Mouse (Mus musculus) cerebral cortex, adult 2 months (tissue): Measurements from ENCODE around the gene Thap3.

Source experiments
- WGBS: fragments of 180-500 bp; shearing (Covaris S2); methylation state at CpG from one replicate; pipeline ENCODE4 v1.1.7; 2018; 5-methylcytosine and 5-hydroxymethylcytosine counted together

Thap3 gene

DNA sequence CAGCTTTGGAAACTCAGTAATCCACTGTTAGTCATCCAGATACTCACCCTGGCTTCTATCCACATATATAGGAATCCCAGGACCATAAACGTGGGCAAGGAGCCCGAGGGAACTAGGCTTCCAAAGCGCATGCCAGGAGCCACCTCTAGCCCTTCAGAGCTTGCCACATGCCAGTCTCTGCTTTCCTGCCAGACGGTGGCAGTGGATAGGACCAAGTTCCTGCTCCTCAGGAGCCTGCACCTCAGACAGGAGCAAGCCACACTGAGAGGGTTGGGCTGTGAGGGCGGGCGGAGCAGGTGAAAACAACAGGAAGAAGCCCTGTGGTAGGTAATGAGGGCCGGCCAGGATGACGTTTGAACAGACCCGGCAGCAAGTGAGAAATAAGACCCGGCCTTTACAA lies 2.9 kb downstream of the Thap3 start:
- 32% methylated on average over 10 of the region's 10 CpGs for WGBS

- whole genome bisulfite sequencing, result 53% methylated on average over 8 of the region's 9 CpGs
Measured at GRCm38 (mm10) chr4:151983560-151983959, 5.2 kb downstream of the Thap3 start.

DNA sequence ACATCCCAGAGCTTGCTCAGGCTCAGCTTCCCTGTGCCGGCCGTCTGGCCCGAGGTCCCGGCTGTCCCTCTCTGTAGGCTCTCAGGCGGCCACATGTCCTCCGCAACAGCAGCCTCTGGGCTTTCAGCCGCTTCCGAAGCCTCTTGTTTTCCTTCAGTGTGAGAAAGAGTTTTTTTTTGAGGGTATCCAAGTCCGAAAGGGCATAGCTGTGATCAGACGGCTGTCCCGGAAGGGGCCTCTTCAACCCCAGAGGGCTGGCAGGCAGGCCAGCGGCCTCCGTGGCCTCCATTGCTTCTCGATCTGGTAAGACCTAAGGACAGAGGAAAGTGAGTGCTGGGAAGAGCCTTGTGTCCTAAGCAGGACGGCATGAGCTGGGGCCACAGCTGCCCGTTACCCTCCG lies 5.8 kb downstream of the Thap3 start:
- 72% methylated on average over 17 of the region's 17 CpGs for WGBS

- 11% methylated on average over 5 of the region's 5 CpGs for WGBS
Measured at GRCm38 (mm10) chr4:151981363-151981762, 7.4 kb downstream of the Thap3 start.

- 54% methylated on average over 8 of the region's 8 CpGs for WGBS
Measured at GRCm38 (mm10) chr4:151980699-151981098, 8.1 kb downstream of the Thap3 start.

GRCm38 (mm10) chr4:151977748-151978147 lies 11.0 kb downstream of the Thap3 start:
- 28% methylated on average over 10 of the region's 10 CpGs for WGBS

DNA sequence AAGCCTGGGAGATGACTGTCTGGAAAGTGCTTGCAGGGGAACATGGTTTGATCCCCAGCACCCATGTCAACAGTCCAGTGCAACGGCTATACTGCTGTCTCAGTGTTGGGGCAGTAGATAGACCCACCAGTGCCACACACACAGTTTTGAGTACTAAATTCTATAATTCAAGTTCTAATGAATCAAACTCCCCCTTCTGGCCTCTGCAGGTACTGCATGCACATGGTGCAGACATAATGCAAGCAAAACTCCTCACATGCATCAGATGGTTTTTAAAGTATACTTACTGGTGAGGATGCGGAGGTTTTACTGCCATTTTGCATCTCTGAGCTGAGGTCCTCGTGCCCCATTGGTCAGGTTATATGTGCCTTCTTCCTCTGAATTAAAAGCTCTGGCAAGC lies 13.4 kb downstream of the Thap3 start:
- WGBS, result 97% methylated on average over 3 of the region's 3 CpGs

GRCm38 (mm10) chr4:151972221-151972967 lies 16.4 kb downstream of the Thap3 start:
- 53% methylated on average over 10 of the region's 10 CpGs for WGBS

DNA sequence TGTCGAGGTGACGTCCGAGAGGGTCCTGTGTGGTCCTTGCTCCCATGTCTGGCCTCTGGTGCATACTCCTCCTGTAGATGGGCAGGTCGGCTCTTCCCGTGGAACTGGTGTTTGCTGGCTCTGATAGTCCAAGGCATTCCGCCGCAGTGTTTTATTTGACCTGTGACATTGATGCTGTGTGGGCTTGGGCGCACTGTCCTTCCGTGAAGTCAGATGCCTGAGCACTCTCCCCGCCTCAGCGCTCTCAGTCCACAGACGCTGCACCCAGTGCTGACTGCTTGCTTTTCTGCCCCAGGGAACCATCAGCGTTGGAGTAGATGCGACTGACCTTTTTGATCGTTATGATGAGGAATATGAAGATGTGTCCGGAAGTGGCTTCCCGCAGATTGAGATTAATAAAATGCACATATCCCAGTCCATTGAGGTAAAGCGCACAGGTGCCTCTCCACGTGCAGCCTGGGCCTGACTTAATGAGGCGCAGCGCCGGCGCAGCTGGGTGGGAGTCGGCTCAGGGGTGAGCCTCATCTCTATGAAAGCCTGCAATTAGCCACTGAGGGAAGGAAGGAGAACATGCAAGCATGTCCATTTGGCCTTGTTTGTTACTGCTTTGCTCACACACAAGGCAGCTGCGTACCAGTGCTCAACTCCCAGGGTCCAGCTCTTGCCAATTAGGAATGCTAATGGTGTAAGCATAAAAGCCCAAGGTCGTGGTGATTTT lies 20.4 kb downstream of the Thap3 start:
- WGBS, result 91% methylated on average over 26 of the region's 26 CpGs

DNA sequence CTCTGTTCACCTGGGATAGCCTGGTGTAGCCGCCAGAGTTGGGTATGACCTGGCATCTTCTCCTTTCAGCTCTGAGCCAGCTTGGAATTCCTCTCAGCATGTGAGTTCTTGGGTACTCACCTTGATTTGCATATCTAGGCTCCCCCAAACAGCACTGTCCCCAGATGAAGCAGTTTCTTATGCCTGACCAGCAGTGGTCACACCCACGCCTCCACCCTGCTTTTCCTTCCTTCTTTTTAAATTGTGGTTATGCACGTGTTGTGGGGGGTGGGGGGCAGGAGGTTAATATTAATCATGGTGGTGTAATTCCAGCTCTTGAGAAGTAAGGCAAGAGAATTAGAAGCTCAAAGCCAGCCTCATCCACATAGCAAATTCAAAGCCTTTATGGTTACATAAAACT lies 26.0 kb downstream of the Thap3 start:
- WGBS, result 79% methylated on average over 3 of the region's 3 CpGs

GRCm38 (mm10) chr4:151960513-151960854 lies 28.3 kb downstream of the Thap3 start:
- WGBS, result 85% methylated on average over 3 of the region's 3 CpGs

DNA sequence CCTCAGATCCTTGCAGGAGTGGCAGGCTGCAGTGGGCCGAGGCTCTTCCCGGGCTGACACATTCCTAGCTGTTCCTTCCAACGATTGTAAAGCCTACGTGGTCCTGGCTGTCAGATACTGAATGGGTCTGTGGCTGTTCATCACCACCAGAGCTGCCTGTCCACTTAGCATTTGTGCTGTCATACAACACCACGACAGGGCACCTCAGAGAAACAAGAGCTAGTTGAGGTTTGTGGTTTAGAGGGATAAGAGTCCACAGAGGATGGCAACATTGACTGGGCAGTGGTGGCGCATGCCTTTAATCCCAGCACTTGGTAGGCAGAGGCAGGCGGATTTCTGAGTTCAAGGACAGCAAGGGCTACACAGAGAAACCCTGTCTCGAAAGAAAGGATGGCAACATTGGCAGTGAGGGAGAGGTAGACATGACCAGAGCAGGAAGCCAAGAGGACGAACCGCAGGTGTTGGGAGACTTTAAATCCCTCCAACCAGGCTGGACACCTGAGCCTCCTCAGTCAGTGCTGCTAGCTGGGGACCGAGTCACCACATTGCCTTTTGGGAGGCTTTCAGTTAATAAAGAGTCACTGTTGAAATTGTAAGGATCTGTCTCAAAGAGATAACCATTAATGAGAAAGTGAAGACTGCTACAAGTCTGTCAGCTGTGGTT lies 28.8 kb downstream of the Thap3 start:
- 98% methylated on average over 11 of the region's 11 CpGs for WGBS

DNA sequence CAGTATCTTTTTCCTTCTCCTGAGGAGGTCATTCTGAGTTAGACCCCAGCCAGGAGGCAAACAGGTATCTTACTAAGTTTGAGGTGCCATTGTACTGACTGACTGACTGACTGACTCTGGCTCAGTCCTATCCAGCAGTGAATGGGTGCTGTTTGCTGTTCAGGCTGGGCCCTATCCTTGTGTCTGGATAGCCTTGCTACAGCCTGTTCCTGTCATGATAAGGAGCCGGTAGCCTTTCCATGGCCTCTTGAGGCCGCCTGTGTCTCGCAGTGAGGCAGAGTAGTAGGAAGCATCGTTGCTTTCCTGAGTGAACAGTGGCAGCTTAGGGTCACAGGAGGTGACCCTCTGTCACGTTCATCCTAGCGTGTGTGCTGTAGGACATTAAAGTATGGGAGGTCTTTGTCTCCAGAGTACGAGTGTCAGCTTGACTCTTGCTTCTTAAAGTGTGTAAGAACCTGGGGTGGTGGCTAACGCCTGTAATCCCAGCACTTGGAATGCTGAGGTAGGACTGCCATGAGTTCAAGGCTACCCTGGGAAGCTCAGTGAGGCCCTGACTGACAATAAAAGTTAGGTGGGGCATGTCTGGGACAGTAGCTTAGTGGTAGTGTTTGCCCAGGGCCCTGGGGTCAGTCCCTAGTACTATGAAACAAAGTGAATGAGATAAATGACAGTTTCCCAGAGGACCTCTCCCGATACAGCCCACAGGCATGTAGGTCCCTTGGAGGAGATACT lies 31.0 kb downstream of the Thap3 start:
- 92% methylated on average over 9 of the region's 9 CpGs for WGBS

DNA sequence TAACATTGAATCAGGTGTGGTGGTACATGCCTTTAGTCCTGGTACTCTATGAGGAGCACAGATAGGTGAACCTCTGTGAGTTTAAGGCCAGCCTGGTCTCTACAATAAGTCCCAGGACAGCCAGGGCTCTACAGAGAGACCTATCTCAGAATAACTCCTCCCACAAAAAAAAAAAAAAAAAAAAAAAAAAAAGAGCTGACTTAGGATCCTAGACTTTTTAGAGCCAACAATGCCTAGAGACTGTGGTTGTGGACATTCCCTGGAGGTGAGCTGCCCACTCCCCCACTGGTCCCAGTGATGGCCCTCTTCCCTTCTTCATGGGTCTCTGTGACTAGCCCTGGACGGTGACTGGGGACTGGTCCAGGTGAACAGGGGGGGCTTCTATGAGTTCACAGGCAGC lies 33.0 kb downstream of the Thap3 start:
- whole genome bisulfite sequencing, result 100% methylated on average over 1 of the region's 1 CpGs

- 87% methylated on average over 6 of the region's 6 CpGs for WGBS
Measured at GRCm38 (mm10) chr4:151953209-151953608, 35.6 kb downstream of the Thap3 start.

- 79% methylated on average over 14 of the region's 14 CpGs for WGBS
Measured at GRCm38 (mm10) chr4:151948497-151949471, 40.0 kb downstream of the Thap3 start.

DNA sequence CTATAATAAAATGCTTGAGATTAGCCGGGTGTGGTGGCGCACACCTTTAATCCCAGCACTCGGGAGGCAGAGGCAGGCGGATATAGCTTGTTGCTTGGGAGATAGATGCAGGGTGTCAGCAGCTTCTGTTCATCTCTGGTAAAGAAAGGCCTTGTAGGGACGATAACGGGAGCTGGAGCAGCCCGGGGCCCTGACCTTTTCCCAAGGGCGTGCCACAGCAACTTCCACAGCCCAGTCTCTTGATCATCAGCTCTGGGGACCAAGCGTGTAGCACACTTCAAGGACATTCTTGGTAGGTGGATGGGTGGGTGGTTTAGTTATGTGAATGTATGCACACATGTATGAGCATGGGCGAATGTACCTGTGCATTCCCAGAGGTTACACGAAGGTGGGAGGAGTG lies 42.6 kb downstream of the Thap3 start:
- 93% methylated on average over 11 of the region's 11 CpGs for WGBS

- WGBS, result 92% methylated on average over 3 of the region's 3 CpGs
Measured at GRCm38 (mm10) chr4:151938089-151938488, 50.7 kb downstream of the Thap3 start.

GRCm38 (mm10) chr4:151937441-151937840 lies 51.4 kb downstream of the Thap3 start:
- 82% methylated on average over 13 of the region's 13 CpGs for WGBS

DNA sequence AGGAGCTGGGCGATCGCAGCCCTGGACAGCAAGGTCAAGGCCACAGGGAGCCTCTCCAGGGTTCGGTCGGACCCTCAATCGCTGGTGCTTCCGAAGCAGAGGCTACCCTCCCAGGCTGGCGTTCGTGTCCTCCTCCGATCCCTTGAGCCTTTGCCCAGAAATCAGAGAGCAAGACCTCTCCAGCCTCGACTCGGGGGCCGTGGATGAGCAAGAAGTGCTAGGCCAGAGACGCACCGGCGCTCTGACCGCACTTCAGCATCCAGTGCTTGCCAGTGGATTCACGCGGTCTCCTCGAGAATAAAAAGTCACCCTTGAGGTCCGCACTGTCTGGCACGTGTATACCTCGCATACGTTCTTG lies 54.6 kb downstream of the Thap3 start:
- WGBS, result 2% methylated on average over 23 of the region's 23 CpGs
